Mouse (Mus musculus): ENCODE measurements around the gene Mup6. TPM values are rescaled to one million over a fixed set of nuclear protein-coding genes. Genes with fewer than 3 reads are reported as not detected.

Gene Mup6
- polyA plus RNA-seq (2015; fragmentation: Illumina TruSeq; extraction: RNeasy Lipid Tissue Mini Kit (QIAGEN cat#74804); ENCODE audit: insufficient read depth, low read depth, low replicate concordance), result not detected

GRCm38 (mm10) chr4:59963405-59964344 lies at the start of gene Mup6:
Gene Mup6, plus strand, starts transcription at chr4:59964294.

GRCm38 (mm10) chr4:59914608-59915403 lies 49.3 kb upstream of the Mup6 start, which contains the start of gene Slc46a2:
Gene Slc46a2, minus strand, starts transcription at chr4:59915056.

GRCm38 (mm10) chr4:59960610-59961009 lies 3.5 kb upstream of the Mup6 start, which contains the start of gene Mup4:
Gene Mup4, minus strand, starts transcription at chr4:59960710.

Other genes with a start within 250 kb of the Mup6 start
- 3.5 TPM for gene Inip, start 162.7 kb upstream of the Mup6 start, polyA plus RNA-seq (2015; fragmentation: Illumina TruSeq; extraction: RNeasy Lipid Tissue Mini Kit (QIAGEN cat#74804); ENCODE audit: insufficient read depth, low read depth, low replicate concordance)
- gene Snx30, start 158.5 kb upstream of the Mup6 start, polyA plus RNA-seq (2015; fragmentation: Illumina TruSeq; extraction: RNeasy Lipid Tissue Mini Kit (QIAGEN cat#74804); ENCODE audit: insufficient read depth, low read depth, low replicate concordance), result 3.2 TPM
- not detected for gene Slc46a2, start 49.2 kb upstream of the Mup6 start, polyA plus RNA-seq (2015; fragmentation: Illumina TruSeq; extraction: RNeasy Lipid Tissue Mini Kit (QIAGEN cat#74804); ENCODE audit: insufficient read depth, low read depth, low replicate concordance)
- gene Mup4, start 3.6 kb upstream of the Mup6 start, polyA plus RNA-seq (2015; fragmentation: Illumina TruSeq; extraction: RNeasy Lipid Tissue Mini Kit (QIAGEN cat#74804); ENCODE audit: insufficient read depth, low read depth, low replicate concordance), result not detected
- not detected for gene Mup7, start 106.2 kb downstream of the Mup6 start, polyA plus RNA-seq (2015; fragmentation: Illumina TruSeq; extraction: RNeasy Lipid Tissue Mini Kit (QIAGEN cat#74804); ENCODE audit: insufficient read depth, low read depth, low replicate concordance)
- gene Mup2, start 190.0 kb downstream of the Mup6 start, polyA plus RNA-seq (2015; fragmentation: Illumina TruSeq; extraction: RNeasy Lipid Tissue Mini Kit (QIAGEN cat#74804); ENCODE audit: insufficient read depth, low read depth, low replicate concordance), result not detected